Mouse (Mus musculus) kidney, postnatal 10 days (tissue): ENCODE results near the gene Enah.
A peak's percentile ranks its signal among the peaks of the same experiment; 100 is the strongest.

Source experiments
- DNase-seq: peaks from one replicate; pipeline ENCODE4 v3.0.0; 2021; ENCODE audit warnings: mixed read lengths

The Enah gene

DNA sequence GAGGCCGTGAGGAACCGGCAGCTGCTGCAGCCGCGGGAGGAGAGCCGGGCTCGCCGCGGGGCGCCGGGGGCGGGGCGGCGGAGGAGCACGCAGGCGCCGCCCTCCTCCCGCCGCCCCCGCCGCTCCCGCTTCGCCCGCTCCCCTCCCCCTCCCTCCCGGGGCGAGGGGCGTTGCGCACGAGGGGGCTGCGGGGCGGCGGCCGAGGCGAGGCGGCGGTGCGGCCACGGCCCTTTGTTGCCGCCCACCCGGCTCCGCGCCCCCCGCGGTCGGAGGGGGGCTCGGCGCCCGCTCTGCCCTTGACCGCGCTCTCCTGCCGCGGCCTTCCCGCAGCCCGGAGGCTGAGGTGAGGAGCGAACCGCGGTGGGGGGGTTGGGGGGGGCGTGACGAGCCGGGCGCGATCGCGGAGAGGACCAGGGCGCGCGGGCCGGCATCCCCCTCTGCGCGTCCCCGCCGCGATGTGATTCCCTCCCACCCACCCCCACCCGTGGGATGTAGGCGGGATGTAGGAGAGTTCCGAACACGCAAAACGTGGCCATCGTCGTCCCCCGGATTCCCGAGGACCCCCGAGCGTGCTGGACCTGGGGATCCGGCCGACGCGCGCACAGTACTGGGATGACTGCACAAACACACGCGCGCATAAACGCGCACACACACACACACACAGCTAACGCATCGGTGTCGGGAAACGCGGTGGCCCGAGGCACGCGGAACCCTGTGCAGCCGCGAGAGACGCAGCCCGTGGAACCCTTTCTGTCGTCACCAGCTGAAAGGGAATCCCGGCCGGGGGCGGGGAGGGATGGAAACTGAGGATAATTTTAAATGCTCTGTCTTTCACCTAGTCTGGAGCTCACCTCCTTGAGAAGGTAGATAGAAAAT, at the start of gene Enah:
Gene Enah (minus strand): TSS at position 65 of the 876 bp plus-strand sequence.
- DNase-seq = peak; percentile 86

DNA sequence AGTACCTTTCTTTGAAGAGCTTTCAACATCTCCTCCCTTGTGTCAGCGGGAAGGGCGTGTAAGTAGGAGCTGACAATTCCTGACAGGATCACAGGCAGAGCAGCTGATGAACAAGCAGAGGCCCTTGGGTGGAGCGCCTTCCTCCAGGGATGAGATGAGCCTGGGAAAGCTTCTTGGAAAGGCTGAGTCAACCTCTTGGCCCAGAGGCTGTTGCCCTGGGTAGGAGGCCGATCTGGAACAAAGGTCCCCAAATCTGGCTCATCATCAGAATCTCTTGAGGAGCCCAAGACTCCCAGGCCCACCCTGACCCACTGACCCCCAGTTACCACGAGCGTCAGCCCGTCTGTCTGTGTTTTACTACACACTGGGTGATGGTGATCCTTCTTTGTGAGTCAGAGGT, 48.3 kb upstream of the Enah start:
- no peak for DNase-seq

DNA sequence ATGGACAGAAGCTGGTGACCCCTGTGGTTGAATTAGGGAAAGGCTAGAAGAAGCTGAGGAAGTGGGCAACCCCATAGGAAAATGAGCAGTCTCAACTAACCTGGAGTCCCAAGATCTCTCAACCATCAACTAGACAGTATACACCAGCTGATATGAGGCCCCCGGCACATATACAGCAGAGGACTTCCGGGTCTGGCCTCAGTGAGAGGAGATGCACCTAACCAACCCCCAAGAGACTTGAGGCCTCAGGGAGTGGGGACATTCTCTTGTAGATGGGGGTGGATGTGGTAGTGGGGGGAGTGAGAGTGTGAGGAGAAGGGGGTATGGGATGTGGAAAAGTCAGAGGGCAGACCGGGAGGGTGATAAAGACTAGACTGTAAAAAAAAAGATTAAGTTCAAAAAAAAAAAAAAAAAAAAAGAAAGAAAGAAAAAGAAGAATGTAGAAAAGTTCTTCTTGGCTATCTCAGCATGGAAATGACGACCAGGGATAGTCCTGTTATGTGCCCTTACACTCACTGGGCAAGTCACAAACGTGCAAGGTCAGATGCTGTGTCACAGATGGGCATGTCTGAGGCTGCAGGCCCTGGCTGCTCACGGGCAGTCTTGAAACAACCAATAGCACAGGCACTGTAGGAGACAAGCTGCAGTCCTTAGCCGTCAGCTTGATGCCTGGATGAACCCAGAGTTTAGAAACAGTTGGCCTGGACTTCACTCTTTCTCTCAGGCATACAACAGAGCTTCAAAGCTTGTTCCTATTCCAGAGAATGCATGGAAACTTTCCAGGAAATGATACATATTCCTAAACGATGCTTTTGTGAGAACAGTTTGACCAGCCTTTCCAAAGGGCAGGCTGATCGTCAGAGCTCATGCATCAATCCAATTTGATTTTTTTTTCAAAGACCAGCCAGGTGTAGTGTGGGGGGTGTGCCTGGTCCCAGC, 47.0 kb upstream of the Enah start:
- DNase-seq = no peak

DNA sequence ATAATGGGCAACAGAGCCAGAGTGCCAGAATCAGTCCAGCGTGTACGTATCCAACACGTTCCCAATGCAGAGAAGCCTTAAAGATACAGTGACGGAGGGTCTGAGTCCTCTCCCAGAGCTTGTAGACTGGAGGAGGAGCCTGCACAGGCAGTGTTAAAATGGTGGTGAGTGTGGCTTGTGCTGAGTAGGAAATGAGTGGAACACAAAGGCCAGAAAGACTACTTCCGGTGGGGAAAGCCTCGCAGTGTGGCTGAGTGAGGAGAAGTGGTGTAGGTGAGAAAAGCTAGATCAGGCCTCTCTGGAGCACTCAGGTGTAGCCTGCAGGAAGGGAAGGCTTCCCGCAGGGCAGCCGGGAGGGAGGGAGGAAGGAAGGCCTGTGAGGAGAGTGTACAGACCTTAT, 43.9 kb upstream of the Enah start:
- DNase-seq = no peak

DNA sequence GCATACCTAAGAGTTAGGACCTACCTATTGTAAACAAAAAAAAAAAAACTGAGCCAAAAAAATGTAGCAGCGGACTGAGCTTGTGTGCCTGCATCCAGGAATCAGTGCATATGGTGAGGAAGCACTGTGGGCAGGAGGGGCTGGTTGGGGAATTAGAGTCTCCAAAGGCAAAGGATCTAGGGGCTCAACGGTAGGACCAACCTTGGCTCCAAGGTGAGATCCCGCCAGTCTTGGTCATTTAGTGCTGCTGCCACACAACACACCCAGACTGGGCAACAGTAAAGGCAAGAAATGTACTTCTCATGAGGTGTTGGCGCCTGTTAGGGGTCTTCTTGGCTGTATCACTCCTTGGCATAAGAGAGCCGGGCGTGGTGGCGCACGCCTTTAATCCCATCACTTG, 43.0 kb upstream of the Enah start:
- DNase-seq = no peak

DNA sequence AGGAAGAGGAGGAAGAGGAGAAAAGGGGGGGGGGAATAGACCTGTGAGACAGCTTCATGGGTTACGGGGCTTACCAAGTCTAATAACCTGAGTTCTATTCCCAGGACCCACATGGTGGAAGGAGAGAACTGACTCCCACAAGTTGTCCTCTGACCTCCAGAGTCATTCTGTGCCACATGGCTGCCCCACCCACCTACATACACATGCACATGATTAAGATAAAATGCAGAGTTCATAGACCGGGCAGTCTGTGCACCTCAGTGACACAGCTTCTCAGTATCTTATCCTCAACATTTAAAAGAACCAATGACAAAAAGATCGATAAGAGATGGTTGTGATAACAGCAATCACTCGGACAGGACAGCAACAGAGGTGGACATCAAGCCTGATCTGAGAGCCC, 41.4 kb upstream of the Enah start:
- no peak for DNase-seq

DNA sequence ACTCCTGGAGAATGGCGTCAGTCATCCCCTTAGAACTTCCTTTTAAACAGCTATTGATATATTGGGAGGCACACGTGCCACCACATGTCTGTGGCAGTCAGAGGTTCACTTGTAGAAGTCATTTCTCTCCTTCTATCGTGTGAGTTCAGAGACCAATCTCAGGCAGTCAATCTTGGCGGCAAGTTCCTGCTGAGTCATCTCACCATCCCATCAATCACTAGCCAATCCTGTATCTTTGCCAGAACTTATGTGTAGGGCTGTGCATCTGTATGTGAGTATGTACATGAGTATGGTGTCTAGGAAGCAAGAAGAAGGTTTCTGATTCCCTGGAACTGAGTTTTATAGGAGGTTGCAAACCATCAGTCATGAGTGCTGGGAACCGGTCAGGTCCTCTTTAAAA, 40.0 kb upstream of the Enah start:
- DNase-seq = no peak

DNA sequence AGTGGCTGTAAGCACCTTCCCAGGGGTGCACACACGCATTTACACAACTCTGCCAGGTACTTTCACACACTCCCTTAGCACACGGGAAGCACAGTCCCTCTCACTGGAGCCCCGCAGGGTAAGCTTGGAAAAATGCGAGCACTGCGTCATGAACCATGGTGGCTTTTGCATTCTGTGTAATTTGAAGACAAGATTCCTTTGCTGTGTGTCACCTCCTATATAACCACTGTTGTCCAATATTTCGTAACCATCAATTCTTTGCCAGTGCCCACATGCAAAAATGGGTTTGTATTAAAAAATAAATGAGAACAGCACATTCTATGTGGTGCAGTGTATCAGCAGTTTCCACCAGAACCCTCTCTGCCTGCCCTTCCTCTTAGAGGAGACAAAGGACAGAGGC, 38.2 kb upstream of the Enah start:
- no peak for DNase-seq

DNA sequence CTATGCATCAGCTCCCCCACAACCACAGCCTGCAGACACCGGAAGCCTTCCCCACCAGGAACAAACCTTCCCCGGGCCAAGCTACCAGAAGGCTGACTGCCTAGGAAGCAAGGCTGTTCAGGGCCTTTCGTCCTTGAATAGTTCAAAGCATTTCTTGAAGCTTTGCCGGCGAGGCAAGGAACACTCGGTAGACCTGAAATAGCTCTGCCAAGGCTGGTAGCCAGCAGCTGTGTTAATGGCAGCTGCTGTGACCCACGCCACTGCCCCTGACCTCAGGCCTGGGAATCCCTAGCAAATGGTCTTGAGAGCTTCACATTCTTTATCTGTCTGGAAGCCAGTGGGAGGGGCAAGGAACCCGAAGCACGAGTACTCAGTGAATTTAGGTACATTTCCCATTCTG, 35.3 kb upstream of the Enah start:
- DNase-seq = peak; percentile 15

DNA sequence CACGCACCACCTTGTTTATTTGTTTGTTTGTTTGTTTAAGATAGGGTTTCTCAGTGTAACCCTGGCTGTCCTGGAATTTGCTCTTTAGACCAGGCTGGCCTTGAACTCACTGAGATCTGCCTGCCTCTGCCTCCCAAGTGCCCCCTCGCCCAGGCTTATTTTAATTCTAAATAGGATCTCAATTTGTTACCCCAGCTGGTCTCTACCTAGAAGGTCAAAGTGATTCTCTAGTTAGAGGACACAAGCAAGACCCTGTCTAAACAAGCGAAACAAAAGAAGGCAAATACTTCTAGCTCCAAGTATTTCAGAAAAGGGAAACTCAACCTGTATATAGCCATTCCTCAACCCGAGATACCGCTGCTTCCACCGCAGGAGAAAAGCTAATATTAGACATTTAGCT, 34.9 kb upstream of the Enah start:
- no peak for DNase-seq

DNA sequence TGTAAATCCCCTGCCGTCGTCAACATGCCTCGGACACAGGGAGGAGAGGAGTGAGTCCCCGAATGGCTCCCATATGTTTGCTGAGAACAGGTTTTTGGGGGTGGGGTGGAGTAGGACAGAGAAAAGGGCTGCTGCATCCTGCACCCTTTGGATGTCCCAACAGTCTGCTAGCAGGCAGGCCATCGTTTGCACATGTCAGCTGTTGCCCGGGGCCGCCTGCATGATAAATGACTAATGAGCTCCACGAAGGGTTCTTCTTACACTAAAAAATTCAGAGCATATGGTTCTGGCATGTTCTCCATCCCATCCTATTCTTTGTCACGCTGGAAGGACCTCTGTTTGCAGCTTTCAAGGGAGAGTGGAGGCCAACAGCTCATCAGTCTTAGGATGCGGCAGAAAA, 33.2 kb upstream of the Enah start:
- no peak for DNase-seq

DNA sequence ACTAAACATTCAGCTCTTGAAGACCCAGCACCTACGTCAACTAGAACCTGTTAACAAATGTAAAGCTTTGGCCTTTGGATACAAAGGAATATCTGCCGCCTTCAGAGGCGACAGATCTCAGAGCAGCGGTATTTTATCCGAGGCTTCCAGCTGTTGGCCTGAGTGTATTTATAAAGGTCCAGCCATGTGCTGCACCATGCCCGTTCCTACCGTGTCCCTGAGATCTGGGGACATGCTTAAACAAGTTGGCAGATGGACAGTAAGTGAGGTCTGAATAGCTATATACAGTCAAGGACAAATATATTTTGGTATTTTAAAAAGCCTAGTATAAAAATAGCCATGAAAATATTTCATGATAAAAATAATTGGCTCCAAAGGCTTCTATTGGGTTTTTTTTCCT, 32.6 kb upstream of the Enah start:
- no peak for DNase-seq

DNA sequence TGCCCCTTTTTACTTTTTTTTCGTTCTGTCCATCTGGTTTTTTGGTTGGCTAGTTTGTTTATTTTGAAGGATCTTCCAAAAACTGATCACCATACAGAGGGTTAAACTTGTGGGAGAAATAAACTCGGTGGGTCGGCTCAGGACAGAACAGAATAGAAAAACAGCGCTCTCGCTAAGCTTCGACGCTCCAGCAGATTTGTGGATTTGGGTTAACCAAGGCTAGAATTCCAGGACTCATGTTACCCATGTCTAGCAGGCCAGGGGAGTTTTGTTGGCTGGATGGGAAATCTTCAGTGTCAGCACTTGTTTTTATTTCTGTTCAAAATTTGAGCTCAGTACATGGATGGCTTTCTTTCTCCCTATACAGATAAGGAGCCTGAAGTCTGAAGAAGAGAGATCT, 30.0 kb upstream of the Enah start:
- DNase-seq = no peak

DNA sequence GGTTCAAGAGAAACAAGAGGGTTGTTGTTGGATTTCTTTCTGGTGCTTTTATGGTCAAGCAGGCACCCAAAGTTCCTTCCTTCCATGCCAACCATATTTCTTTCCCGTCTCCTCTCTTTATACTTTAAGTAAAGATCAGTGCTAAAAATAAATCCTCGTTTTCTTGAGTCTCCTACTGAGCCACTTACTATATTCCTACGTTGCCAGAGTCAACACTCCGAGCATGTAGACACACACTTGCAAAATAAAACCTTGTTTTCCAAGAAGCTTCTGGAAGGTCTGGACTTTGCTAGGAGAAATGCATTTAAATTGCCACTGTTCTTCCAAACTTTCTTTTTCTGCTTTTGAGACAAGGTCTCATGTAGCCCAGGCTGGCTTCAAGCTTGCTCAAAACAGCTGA, 28.3 kb upstream of the Enah start:
- DNase-seq = no peak

DNA sequence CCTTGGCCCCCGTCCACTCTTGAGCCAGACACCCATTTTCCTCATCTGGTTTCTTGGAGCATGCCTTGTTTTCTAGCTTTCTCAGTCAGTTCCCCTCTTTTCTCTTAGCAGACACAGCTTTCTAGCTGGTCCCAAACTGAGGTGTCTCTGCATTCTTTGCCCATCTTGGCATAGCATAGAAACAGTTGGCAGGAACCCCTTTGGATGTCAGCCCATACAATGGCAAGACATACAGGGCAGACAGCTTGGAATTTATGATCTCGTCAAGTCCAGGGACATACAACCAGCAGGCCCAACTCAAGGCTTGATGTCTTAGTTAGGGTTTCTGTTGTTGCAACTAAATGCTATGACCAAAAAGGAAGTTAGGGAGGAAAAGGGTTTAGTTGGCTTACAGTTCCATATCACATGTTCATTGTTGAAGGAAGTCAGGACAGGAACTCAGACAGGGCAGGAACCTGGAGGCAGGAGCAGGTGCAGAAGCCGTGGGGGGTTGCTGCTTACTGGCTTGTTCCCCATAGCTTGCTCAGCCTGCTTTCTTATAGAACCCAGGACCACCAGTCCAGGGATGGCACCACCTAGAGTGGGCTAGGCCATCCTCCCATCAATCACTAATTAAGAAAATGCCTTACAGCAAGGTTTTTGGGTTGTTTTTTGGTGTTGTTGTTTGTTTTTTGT, 27.4 kb upstream of the Enah start:
- DNase-seq = no peak

DNA sequence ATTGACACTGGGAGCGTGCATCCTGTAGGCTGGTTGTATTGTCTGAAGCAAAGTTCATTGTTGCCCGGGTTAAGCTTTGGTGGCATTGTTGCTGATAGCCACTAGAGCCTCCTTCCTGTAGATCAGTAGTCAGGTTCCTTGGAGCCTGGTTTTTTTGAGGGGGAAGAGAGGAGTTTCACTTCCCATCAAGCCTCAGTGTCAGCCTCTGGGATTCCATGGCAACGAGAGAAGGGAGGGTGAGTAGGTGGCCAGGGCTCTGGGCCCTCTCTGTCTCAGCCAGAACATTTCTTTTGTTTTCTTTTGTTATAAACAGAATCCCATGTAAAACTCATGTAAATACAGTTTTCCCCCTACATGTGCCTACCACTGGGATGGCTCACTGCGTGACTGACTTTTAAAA, 25.4 kb upstream of the Enah start:
- no peak for DNase-seq

DNA sequence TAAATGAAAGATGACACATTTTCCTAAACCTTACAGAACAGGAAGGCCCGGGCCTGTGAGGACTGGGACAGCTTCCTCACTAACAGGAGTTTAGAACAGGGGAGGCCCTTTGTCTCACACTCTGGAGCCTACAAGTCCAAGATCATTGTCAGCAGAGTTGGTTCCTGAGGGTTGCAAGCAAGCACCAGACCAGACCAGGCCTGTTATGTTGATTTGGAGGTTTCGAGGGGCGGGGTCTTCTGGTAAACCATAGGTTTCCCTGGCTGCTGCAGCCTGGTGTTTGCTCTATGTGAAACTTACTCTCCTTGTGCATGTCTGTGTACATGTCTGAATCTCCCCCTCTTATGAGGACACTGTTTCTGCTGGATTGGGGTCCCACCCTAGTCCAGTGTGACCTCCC, 20.7 kb upstream of the Enah start:
- no peak for DNase-seq

DNA sequence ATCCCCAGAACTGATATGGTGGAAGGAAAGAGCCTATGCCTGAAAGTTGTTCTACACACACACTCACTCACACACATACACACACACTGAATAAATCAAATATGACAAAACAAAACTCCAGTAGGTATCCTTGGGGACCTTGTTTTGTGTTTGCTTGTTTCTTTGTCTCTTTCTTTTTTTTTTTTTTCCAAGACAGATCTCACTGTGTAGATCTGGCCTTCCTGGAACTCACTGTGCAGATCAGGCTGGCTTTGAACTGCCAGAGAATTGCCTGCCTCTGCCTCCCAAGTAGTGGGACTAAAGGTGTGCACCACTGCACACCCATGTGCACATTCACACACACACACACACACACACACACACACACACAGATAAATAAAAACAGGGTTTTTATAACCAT, 12.0 kb upstream of the Enah start:
- no peak for DNase-seq

DNA sequence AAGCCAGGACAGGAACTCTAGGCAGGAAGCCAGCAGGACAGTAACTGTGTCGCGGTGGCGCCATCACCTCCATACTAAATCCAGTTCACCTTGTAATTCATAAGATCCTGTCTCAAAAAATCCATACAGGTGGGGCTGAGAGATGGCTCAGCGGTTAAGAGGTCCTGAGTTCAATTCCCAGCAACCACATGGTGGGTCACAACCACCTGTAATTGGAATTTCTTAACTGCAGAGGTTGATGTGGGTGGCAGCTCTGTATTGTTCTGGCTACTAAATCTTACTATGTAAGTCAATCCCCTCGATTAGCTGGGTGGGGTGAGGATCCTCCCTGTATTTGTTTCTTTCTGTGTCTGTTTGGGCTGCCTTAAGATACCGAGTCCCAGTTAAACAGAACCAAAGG, 11.3 kb upstream of the Enah start:
- DNase-seq = no peak

DNA sequence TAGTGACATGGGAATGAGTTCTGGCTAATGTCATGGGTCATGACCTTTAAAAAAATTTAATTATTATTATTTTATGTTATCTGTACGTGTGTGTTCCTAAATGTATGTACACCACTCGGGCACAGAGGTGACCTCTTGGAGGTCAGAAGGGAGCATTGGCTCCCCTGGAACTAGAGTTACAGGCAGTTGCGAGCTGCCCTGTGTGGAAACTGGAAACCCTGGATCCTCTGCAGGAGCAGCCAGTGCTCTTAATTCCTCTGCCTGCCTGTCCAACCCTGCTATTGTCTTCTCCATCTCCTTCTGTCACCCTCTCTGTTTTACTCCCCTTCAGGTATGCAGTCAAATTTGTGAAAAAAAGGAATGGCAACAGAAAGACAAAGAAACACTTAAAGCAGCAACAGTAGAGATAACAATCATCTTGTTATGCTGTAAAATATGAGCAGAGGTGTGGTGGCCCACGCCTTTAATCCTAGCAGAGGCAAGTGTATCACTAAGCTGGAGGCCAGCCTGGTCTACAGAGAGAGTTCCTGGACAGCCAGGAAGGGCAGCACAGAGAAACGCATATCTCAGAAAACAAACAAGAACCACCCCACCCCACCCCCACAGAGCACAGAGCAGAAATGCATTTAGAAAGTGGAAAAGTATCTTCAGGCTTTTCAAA, 10.3 kb upstream of the Enah start:
- DNase-seq = no peak

DNA sequence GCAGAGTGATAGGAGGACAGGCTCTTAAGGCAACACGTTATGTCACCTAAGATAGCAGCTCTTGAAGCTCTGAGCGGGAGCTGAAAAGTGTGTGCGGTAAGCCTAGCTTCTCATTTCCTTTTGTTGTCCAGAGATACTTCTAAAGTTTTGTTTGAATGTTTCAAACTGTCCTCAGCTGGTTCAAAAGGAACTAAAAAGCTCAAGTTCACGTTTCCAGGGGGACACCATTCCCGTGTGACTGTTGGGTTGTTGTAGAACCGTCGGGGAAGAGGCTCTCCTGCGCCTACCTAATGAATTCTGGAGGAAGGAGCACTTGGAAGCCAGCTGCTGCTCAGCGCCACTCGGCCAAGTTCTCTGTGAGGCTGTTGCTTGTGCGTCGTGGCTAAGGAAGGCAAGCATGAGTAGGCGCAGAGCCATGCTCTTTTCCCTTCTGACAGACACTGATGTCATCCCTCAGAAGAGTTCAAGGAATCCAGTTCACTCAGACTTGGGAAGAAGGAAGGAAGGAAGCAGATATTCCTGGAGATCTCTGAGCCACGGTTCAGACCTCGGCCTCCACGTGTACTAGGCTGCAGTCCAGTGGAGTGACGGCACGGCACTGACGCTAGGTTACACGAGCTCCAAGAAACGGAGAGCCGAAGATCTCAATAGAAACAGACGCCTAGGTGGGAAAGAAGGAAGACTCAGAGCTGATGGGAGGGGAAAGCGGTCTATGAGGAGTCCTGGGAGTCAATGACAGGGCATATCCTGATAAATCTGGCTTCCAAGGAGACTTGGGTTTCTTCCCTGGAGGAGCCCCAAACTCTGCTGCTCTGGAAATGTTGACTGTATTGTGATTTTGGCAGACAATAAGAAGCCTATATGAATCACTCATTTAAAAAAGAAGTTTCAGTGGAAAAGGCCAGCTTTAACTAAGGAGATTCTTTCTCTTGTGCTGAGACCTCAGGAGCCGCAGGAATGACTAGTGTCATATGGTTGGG, 8.7 kb upstream of the Enah start:
- DNase-seq = no peak
